Mouse (Mus musculus): ENCODE results near the gene F830045P16Rik.
"Not testable (repeated sequence)": the region's sequence is repeated elsewhere in the genome, so short reads cannot be mapped to it uniquely, and the experiment has no call there.

The F830045P16Rik gene

GRCm38 (mm10) chr2:129545596-129545995 lies 9.2 kb upstream of the F830045P16Rik start:
- DNase-seq (ENCODE audit: low read depth, low spot score) = no peak

DNA sequence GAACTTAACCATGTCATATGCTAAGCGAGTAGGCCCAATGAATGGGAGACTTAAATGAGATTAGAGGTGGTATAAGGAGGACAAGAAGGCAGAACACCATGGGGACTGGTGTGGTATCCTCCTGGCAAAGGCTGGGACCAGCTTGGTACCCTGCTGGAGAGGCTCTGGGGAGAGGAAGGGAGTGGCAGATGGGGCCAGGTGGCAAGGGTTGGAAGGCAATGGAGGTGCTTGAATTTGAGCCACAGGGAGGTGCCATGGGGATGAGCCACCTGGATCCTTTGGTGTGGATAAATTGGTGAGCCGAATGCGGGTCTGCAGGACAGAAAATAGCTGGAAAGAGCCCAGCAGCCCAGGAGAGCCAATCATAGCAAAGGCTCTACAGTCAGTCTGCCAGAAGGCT lies 8.5 kb upstream of the F830045P16Rik start:
- no peak for DNase-seq (ENCODE audit: low read depth, low spot score)

- DNase-seq (ENCODE audit: low read depth, low spot score) = no peak
Measured at GRCm38 (mm10) chr2:129544448-129544847, 8.0 kb upstream of the F830045P16Rik start.

DNA sequence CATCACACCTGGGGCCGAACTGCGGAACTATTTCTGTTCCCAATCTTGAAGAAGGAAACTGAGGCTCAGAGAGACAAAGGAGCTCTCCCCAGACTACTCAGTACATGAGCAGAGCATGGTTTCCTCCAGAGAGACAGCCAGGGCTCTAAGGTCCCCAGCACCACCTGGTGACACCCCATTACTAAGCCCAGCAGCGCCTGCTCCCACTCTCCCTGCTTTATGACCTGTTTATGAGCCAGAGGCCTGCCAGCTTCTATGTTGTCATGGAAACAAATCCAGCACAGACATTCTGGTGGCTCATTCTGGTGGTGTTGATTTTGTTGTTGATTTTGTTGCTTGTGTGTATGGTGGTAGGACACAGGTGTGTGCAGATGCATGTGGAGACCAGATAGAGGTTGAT lies 3.6 kb upstream of the F830045P16Rik start:
- DNase-seq (ENCODE audit: low read depth, low spot score) = no peak

GRCm38 (mm10) chr2:129539175-129539574 lies 2.8 kb upstream of the F830045P16Rik start:
- DNase-seq (ENCODE audit: low read depth, low spot score) = no peak

- no peak for DNase-seq (ENCODE audit: low read depth, low spot score)
Measured at GRCm38 (mm10) chr2:129537926-129538325, 1.5 kb upstream of the F830045P16Rik start.

- DNase-seq (ENCODE audit: low read depth, low spot score) = no peak
Measured at GRCm38 (mm10) chr2:129537360-129537759, 958 bp upstream of the F830045P16Rik start.

- no peak for DNase-seq (ENCODE audit: low read depth, low spot score)
Measured at GRCm38 (mm10) chr2:129536926-129537325, 524 bp upstream of the F830045P16Rik start.

- DNase-seq (ENCODE audit: low read depth, low spot score) = no peak
Measured at GRCm38 (mm10) chr2:129534886-129535591, 1.4 kb downstream of the F830045P16Rik start.

DNA sequence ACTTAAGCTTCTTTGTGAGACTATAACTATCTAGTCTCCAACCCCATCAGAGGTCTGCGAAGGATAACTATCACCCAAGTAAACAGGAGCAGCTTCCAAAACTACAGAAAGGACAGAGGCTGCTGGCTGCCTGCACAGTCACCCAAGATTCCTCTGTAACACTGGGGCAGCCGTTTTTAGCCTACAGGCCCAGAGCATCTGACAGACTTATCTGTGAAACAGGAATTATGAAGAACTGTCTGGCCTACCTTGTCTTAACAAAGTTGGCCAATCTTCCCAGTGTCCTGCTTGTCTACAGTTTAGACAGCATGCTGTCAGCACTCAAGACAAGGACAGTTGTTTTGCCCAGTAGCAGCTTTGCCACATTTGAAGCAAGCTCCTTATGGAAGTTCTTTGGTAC lies 4.5 kb downstream of the F830045P16Rik start:
- no peak for DNase-seq (ENCODE audit: low read depth, low spot score)

GRCm38 (mm10) chr2:129531102-129531501 lies 5.3 kb downstream of the F830045P16Rik start:
- DNase-seq (ENCODE audit: low read depth, low spot score) = peak; percentile 53

GRCm38 (mm10) chr2:129529297-129530209 lies 6.8 kb downstream of the F830045P16Rik start:
- no peak for DNase-seq (ENCODE audit: low read depth, low spot score)

DNA sequence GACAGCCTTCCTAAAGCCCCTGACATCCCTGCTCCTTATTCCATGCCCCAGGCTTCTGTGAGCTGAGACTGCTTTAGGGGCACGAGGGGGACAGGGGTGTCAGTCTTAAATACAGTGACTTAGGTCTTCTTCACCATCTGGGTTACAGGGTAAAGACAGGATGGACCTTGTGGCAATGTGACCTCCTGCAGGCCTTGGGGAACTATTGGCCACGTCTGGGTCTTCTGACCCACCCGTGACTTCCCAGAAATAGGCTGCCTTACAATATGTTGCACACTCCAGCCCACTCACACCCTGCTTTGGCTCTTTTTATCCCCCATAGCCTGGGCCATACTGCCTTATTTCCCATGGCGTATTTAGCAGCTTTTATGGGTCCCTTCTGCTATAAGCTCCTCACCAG lies 8.5 kb downstream of the F830045P16Rik start:
- DNase-seq (ENCODE audit: low read depth, low spot score) = no peak

DNA sequence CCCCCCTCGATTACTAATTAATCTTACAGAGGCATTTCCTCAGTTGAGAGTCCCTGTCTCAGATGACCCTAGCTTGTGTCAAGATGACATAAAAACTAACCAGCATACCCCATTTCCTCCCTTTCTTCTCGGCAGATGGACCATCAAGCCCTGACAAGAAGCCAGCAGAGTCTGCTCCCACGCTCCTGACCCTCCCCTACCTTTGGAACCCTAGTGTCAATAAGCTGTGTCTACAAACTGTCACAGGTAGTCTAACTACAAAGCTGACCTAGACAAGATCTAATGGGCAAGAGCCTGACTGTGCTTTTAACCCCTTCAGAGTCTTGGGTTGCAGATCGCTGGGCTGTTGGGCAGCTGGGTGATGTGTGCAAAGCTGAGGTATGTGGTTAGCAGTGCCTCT lies 10.1 kb downstream of the F830045P16Rik start:
- DNase-seq (ENCODE audit: low read depth, low spot score) = no peak

DNA sequence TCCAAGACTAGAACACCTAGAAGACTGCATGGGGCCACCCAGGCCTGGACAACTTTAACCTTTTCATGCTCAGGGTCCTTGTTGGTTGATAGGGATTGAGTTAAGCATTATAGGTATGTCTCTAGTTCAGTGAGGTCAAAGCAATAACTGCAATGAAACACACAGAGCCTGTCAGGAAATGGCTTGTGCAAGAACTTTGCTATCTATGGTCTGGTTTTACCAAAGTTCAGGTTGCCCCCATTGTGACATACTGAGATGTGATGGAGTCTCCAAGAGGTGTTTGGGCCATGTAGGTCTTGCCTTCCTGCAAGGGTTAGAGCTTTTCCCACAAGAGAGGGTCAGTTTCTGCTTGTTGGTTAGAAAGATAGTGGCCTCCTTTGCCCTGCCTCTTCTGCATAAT lies 10.8 kb downstream of the F830045P16Rik start:
- DNase-seq (ENCODE audit: low read depth, low spot score) = no peak

- no peak for DNase-seq (ENCODE audit: low read depth, low spot score)
Measured at GRCm38 (mm10) chr2:129518526-129518925, 17.9 kb downstream of the F830045P16Rik start.

DNA sequence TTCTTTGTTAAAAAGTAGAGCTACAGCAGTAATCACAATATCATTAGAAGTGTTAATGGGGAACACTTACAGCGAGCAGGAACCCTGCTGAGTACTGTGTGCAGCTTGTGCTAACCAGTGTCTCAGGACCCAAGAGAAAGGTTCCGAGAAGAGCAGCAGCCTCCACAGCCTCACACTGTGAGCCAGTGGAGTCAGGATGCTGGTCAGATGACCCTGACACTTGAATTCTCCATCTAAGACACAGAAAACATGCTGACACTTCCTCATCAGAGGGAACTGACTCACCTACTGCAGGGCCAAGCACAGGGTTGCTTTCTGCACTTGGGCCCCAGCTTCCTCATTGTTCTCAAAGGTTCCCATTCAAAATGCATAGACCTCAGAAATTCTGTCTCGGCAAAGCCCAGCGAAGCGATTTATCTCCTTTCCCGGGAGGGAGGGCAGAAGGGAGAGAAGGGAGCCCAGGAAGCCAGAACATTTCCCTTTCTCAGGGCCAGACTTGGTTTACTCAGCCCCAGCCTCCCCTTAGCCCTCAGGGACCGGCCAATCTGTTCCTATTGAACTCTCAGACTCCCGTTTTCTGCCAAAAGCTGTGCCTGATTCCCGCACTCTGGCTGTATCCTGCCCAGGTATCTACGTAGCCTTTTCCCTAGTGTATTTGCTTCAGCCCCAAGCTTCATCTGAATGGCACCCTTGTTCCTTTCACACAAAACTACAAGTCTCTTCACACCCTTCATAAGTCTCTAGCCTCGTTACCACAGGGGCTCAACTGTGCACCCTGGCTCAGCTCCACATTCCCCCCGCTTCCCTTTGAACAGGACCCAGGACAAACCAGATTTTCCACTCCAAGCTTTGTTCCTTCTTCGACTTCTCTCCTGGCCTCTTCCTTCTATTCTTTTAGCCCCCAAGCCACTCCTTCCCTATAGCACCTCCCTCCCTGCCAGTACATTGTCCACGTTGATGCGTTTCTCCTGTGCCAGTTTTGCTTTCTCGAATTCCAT lies 21.2 kb downstream of the F830045P16Rik start:
- no peak for DNase-seq (ENCODE audit: low read depth, low spot score)

- no peak for DNase-seq (ENCODE audit: low read depth, low spot score)
Measured at GRCm38 (mm10) chr2:129514401-129514667, 22.1 kb downstream of the F830045P16Rik start.

- no peak for DNase-seq (ENCODE audit: low read depth, low spot score)
Measured at GRCm38 (mm10) chr2:129513546-129514400, 22.6 kb downstream of the F830045P16Rik start.

DNA sequence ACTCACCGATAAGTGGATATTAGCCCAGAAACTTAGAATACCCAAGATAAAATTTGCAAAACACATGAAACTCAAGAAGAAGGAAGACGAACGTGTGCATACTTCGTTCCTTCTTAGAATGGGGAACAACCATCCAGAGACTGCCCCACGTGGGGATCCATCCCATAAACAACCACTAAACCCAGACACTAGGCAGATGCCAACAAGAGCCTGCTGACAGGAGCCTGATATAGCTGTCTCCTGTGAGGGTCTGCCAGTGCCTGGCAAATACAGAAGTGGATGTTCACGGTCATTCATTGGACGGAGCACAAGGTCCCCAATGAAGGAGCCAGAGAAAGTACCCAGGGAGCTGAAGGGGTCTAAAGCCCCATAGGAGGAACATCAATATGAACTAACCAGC lies 24.3 kb downstream of the F830045P16Rik start:
- not testable (repeated sequence) for DNase-seq (ENCODE audit: low read depth, low spot score)

DNA sequence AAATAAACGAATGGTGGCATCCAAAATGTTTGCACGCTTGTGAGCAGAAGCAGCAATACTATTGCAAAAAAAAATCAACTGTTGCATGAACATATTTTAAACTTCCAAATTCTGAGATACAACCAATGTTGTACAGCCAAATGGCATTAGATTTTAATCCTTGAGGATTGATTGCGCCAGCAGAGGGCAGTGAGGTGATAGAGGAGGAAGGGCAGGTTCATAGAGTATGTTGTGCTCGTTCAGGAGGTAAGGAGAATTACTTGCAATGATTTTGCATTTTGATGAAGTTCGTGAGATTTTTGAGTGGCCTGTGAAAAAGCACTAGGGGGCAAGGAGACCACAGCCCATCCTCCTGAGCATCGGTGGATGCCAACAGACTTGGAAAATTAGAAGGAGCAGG lies 33.8 kb downstream of the F830045P16Rik start:
- DNase-seq (ENCODE audit: low read depth, low spot score) = peak; percentile 62

All from retina, adult 2 months (tissue).